Mouse (Mus musculus) liver, adult 2 months (tissue): ENCODE data around the gene Cav1.

ENCODE experiments used
- CTCF ChIP-seq: fragments of 200-500 bp; IDR thresholded peaks from 2 replicates; pipeline ENCODE4 v1.5.1; 2011; ENCODE audit warnings: low read depth, low read length, control low read depth
- POLR2A ChIP-seq: fragments of 200-500 bp; IDR thresholded peaks from 2 replicates; pipeline ENCODE4 v1.6.1; 2011; ENCODE audit warnings: low read length, control low read depth; ENCODE audit not compliant: insufficient read depth; ENCODE audit errors: extremely low read depth

- TF ChIP-seq POLR2A (no peak), CTCF (no peak)
Measured at GRCm38 (mm10) chr6:17377371-17377770, 71.2 kb downstream of the Cav1 start.
